Mouse (Mus musculus): ENCODE measurements around the gene Clrn2.

- TF ChIP-seq CTCF (IDR thresholded peaks at IDR 0.05; ENCODE audit: low read depth, low read length): no peak
- TF ChIP-seq POLR2A (IDR thresholded peaks at IDR 0.05; ENCODE audit: borderline replicate concordance, low read depth, low read length): no peak
Measured at GRCm38 (mm10) chr5:45496479-45496878, 42.9 kb downstream of the Clrn2 start.
